Mouse (Mus musculus): ENCODE measurements around the gene Aspdh. TPM values are rescaled to one million over a fixed set of nuclear protein-coding genes. Genes with fewer than 3 reads are reported as not detected.

Gene Aspdh
- polyA plus RNA-seq, 1 experiment from 2014 or later: not detected

DNA sequence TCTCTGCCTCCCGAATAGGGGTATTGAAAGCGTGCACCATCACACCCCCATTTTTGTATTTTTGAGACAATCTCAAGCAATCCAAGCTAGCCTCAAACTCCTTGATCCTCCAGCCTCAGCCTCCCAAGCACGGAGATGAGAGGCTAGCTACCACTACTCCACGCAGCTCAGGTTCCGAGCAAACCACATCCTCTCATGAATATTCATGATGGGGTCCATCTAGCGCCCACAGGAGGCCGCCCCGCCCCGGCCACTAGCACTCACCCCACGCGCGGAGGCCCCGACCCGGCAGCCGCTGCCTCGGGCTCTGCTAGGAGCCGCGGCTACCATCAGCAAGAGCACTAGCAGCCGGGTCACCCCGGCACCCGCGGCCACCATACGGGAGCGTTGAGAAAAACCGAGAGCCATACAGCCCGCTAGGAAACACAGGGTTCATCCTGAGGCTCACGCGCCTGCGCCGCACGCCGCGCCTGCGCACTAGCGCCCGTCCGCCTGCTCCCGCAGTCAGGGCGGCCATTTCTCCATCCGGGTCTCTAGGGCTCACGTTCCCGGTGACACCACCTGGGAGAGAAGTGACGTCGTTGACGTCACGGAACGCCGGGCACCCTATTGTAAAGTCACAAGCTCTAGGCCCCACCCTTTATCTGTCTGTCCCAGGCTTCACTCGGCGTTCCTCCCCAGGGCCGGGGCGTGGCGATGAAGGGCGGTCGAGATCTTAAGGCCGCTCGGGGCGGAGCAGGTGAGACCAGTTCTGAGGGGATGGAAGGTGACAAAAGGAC lies 31.0 kb downstream of the Aspdh start, which contains the start of the genes Emc10 and Fam71e1:
Gene Emc10, minus strand, starts transcription at position 538 of the 779 bp plus-strand sequence.
Gene Fam71e1, plus strand, starts transcription at position 590 of the 779 bp plus-strand sequence.
- H3K27me3 ChIP-seq (ENCODE audit: control insufficient read depth, insufficient read depth, low read length): no peaks in the 10 kb centered on the region
- H3K36me3 ChIP-seq (ENCODE audit: control insufficient read depth, insufficient read depth, low read length): peaks cover 5% of the 10 kb centered on the region; the same call in 1 of the 2 replicates
- DNase-seq (ENCODE audit: low spot score): peak; percentile 99
- no peaks in the 10 kb centered on the region for H3K9me3 ChIP-seq (ENCODE audit: control insufficient read depth, low read length)
- peak within 1 kb of the TSS; percentile 82 for H3K9ac ChIP-seq (ENCODE audit: low read length)
- H3K27ac ChIP-seq (replicated peaks; ENCODE audit: low read depth, low read length): peak within 1 kb of the TSS; percentile 81
- H3K4me3 ChIP-seq (ENCODE audit: low read depth, low read length): peak within 1 kb of the TSS; percentile 55
- H3K4me1 ChIP-seq (ENCODE audit: control insufficient read depth, insufficient read depth, low read length): peaks cover 5% of the 10 kb centered on the region; the same call in 1 of the 2 replicates
- ATAC-seq (ENCODE audit: insufficient number of reproducible peaks, low FRiP score, low TSS enrichment, low read depth): peak; percentile 94
- under 1% methylated on average over 58 of the region's 58 CpGs for WGBS
- peak within 1 kb of the TSS; percentile 78 for H3K4me2 ChIP-seq (ENCODE audit: low read depth, severe bottlenecking)

DNA sequence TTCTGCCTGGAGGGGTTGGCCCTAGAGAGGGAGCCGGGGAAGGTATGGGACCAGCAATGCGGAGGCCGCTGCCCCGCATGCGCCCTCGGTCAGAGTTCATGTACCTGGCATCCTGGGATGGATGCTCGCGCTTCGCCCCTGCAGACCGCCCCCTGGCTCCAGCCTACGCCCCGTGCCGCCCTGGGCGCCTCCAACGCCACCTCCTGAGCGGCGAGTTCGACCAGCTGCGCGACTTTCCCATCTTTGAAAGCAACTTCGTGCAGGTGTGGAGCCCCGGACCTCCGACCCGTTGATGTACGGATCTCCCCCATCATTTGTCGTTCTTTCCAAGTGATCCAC lies 31.5 kb downstream of the Aspdh start:
- DNase-seq (ENCODE audit: low spot score) (no peak), ATAC-seq (ENCODE audit: insufficient number of reproducible peaks, low FRiP score, low TSS enrichment, low read depth) (no peak)
- Histone ChIP-seq H3K4me2 (ENCODE audit: low read depth, severe bottlenecking) (peak overlapping the region; percentile 78), H3K9me3 (ENCODE audit: control insufficient read depth, low read length) (no peaks in the 10 kb centered on the region), H3K4me3 (ENCODE audit: low read depth, low read length) (peak overlapping the region; percentile 55), H3K27me3 (ENCODE audit: control insufficient read depth, insufficient read depth, low read length) (no peaks in the 10 kb centered on the region), H3K9ac (ENCODE audit: low read length) (peak overlapping the region; percentile 82), H3K4me1 (ENCODE audit: control insufficient read depth, insufficient read depth, low read length) (peaks cover 5% of the 10 kb centered on the region; the same call in 1 of the 2 replicates), H3K36me3 (ENCODE audit: control insufficient read depth, insufficient read depth, low read length) (peaks cover 5% of the 10 kb centered on the region; the same call in 1 of the 2 replicates), H3K27ac (replicated peaks; ENCODE audit: low read depth, low read length) (peak overlapping the region; percentile 66; the same call in 1 of the 2 replicates)
- WGBS: under 1% methylated on average over 25 of the region's 26 CpGs

DNA sequence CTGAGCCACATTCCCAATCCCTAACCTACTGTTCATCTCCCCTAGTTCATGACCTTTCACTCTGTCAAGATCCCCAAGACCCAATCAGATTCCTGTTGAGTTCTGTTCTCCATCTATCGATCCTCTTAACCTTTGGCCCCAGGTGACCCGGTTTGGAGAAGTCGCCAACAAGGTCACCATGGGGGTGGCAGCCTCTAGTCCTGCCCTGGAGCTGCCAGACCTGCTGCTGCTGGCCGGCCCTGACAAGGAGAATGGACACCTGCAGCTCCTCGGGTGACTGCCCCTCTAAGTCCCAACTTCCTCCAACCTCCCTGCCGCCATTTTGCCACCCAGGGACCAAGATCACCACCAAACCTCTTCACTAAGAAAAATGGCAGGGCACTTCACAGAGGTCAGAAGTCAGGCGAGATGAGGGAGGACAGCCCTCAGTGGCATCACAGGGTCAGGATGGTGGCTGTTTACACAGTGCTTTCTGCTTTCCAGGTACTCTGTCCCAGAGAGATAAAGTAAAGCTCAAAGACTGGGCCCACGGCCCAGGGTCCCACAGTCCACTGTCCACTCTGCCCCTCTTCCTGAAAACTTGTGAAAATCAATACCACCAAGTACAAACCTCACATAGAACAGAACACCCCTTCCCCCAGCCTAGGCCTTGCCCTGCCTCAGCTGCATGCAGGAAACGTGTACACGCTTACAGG lies 32.3 kb downstream of the Aspdh start:
- Histone ChIP-seq H3K36me3 (ENCODE audit: control insufficient read depth, insufficient read depth, low read length) (peaks cover 5% of the 10 kb centered on the region; the same call in 1 of the 2 replicates), H3K9ac (ENCODE audit: low read length) (no peak overlapping the region), H3K4me1 (ENCODE audit: control insufficient read depth, insufficient read depth, low read length) (peaks cover 5% of the 10 kb centered on the region; the same call in 1 of the 2 replicates), H3K27me3 (ENCODE audit: control insufficient read depth, insufficient read depth, low read length) (no peaks in the 10 kb centered on the region), H3K4me2 (ENCODE audit: low read depth, severe bottlenecking) (peak overlapping the region; percentile 78), H3K9me3 (ENCODE audit: control insufficient read depth, low read length) (no peaks in the 10 kb centered on the region), H3K4me3 (ENCODE audit: low read depth, low read length) (peak overlapping the region; percentile 55), H3K27ac (replicated peaks; ENCODE audit: low read depth, low read length) (no peak overlapping the region)
- ATAC-seq (ENCODE audit: insufficient number of reproducible peaks, low FRiP score, low TSS enrichment, low read depth) (no peak), DNase-seq (ENCODE audit: low spot score) (no peak)
- 84% methylated on average over 10 of the region's 10 CpGs for WGBS

DNA sequence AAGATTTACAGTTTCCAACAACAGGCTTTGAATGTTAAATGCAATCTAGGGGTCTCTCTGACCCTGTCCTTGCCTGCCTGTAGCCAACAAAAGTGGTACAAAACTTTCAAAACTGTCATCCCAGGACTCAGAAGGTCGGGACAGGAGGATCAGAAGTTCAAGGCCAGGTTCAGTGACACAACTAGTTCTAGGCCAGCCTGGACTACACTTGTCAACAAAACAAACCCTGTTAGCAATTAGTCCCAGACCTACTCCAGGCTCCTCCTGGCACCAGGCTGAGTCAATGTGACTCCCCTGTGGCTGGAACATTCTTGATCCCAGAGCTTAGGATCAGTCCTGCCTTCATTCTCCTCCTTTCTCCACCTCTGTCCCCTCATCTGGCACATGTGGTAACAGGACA lies 33.7 kb downstream of the Aspdh start:
- H3K9ac ChIP-seq (ENCODE audit: low read length): no peak overlapping the region
- ATAC-seq (ENCODE audit: insufficient number of reproducible peaks, low FRiP score, low TSS enrichment, low read depth): no peak
- H3K4me3 ChIP-seq (ENCODE audit: low read depth, low read length): no peak overlapping the region
- no peak overlapping the region for H3K4me2 ChIP-seq (ENCODE audit: low read depth, severe bottlenecking)
- H3K4me1 ChIP-seq (ENCODE audit: control insufficient read depth, insufficient read depth, low read length): peaks cover 5% of the 10 kb centered on the region; the same call in 1 of the 2 replicates
- no peaks in the 10 kb centered on the region for H3K36me3 ChIP-seq (ENCODE audit: control insufficient read depth, insufficient read depth, low read length)
- H3K27ac ChIP-seq (replicated peaks; ENCODE audit: low read depth, low read length): no peak overlapping the region
- WGBS: 68% methylated on average over 1 of the region's 1 CpGs
- no peaks in the 10 kb centered on the region for H3K27me3 ChIP-seq (ENCODE audit: control insufficient read depth, insufficient read depth, low read length)
- no peak for DNase-seq (ENCODE audit: low spot score)
- no peaks in the 10 kb centered on the region for H3K9me3 ChIP-seq (ENCODE audit: control insufficient read depth, low read length)

DNA sequence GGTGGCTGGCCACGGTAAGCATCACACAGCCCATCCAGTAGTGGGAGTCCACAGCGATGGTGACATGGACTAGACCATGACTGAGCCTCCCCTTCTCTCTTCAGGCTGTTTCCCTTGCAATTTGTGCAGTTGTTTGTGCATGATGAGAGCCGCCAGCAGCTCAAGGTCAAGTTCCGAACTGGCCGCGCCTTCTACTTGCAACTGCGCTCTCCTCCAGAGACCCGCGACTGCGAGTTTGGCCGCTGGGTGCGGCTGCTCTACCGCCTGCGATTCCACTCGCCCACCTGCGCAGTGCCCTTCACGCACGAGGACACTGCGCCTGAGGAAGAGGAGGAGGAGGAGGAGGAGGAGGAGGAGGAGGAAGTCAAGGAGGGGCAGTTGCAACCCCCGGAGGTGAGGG lies 34.9 kb downstream of the Aspdh start:
- Histone ChIP-seq H3K4me1 (ENCODE audit: control insufficient read depth, insufficient read depth, low read length) (peaks cover 5% of the 10 kb centered on the region; the same call in 1 of the 2 replicates), H3K27ac (replicated peaks; ENCODE audit: low read depth, low read length) (no peak overlapping the region), H3K4me2 (ENCODE audit: low read depth, severe bottlenecking) (no peak overlapping the region), H3K27me3 (ENCODE audit: control insufficient read depth, insufficient read depth, low read length) (no peaks in the 10 kb centered on the region), H3K36me3 (ENCODE audit: control insufficient read depth, insufficient read depth, low read length) (no peaks in the 10 kb centered on the region), H3K9me3 (ENCODE audit: control insufficient read depth, low read length) (no peaks in the 10 kb centered on the region), H3K4me3 (ENCODE audit: low read depth, low read length) (no peak overlapping the region), H3K9ac (ENCODE audit: low read length) (no peak overlapping the region)
- 58% methylated on average over 20 of the region's 20 CpGs for WGBS
- ATAC-seq (ENCODE audit: insufficient number of reproducible peaks, low FRiP score, low TSS enrichment, low read depth): no peak
- no peak for DNase-seq (ENCODE audit: low spot score)

DNA sequence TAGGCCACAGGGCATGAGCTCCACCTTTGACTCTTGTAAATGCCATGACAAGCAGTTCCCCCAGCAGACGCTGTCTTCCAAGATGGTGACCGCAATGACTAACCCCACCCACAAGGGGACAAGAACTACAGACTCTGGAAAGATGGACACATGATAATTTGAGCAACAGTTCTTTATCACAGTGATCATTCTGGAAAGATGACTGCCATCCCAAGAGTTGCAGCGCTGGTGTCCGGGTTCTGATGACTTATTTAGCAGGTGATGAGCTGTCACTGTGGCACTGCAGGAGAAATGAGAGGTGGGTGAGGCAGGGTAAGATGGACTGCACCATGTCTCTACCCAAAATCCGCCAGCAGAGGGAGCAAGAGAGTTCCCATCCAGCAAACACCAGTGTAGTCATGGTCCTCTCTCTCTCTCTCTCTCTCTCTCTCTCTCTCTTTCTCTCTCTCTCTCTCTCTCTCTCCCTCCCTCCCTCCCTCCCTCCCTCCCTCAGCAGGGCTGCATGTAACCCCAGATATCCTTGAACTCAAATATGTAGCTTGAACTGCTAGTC lies 36.4 kb downstream of the Aspdh start:
- Histone ChIP-seq H3K4me2 (ENCODE audit: low read depth, severe bottlenecking) (no peak overlapping the region), H3K36me3 (ENCODE audit: control insufficient read depth, insufficient read depth, low read length) (no peaks in the 10 kb centered on the region), H3K4me1 (ENCODE audit: control insufficient read depth, insufficient read depth, low read length) (peaks cover 3% of the 10 kb centered on the region; the same call in 1 of the 2 replicates), H3K9me3 (ENCODE audit: control insufficient read depth, low read length) (no peaks in the 10 kb centered on the region), H3K4me3 (ENCODE audit: low read depth, low read length) (no peak overlapping the region), H3K9ac (ENCODE audit: low read length) (no peak overlapping the region), H3K27me3 (ENCODE audit: control insufficient read depth, insufficient read depth, low read length) (no peaks in the 10 kb centered on the region), H3K27ac (replicated peaks; ENCODE audit: low read depth, low read length) (no peak overlapping the region)
- DNase-seq (ENCODE audit: low spot score): peak; percentile 83
- WGBS: 36% methylated on average over 5 of the region's 5 CpGs
- no peak for ATAC-seq (ENCODE audit: insufficient number of reproducible peaks, low FRiP score, low TSS enrichment, low read depth)

DNA sequence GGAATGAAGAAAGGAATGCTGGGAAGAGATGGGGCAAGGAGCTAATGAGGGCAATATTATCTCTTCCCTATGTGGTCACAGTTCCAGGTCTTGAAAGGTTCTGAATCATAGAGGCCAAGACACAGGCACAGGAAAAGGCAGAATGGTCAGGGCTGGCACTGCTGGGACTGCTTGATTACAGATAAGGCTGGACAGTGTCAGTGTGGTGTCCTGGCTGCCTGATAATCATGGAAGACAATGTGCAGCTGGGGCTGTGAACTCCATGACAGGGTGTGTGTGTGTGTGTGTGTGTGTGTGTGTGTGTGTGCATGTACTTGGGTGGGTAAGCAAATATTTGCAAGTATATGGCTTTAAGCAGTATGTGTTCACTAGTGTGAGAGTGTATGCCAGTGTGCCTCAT lies 42.3 kb downstream of the Aspdh start:
- ATAC-seq (ENCODE audit: insufficient number of reproducible peaks, low FRiP score, low TSS enrichment, low read depth) (no peak), DNase-seq (ENCODE audit: low spot score) (no peak)
- Histone ChIP-seq H3K27ac (replicated peaks; ENCODE audit: low read depth, low read length) (no peak overlapping the region), H3K9me3 (ENCODE audit: control insufficient read depth, low read length) (no peaks in the 10 kb centered on the region), H3K4me2 (ENCODE audit: low read depth, severe bottlenecking) (no peak overlapping the region), H3K36me3 (ENCODE audit: control insufficient read depth, insufficient read depth, low read length) (no peaks in the 10 kb centered on the region), H3K9ac (ENCODE audit: low read length) (no peak overlapping the region), H3K4me3 (ENCODE audit: low read depth, low read length) (no peak overlapping the region), H3K27me3 (ENCODE audit: control insufficient read depth, insufficient read depth, low read length) (no peaks in the 10 kb centered on the region), H3K4me1 (ENCODE audit: control insufficient read depth, insufficient read depth, low read length) (no peaks in the 10 kb centered on the region)

Measured in limb, embryonic 11.5 days (tissue).